Mouse (Mus musculus) Patski (cell line): ENCODE results near the gene Aox1. TPM values are rescaled to one million over a fixed set of nuclear protein-coding genes. Genes with fewer than 3 reads are reported as not detected.
"Not testable (repeated sequence)": the region's sequence is repeated elsewhere in the genome, so short reads cannot be mapped to it uniquely, and the experiment has no call there.

Source experiments
- ATAC-seq: fragments of 100-300 bp; one replicate; pipeline ENCODE4 v1.8.0; 2021
- CTCF ChIA-PET: fragments of 350-600 bp; sonication (Branson Sonifier 250); formaldehyde crosslinking; loops from one replicate; lab custom pipeline; 2022; ENCODE audit warnings: inconsistent platforms; lab: Charles Lee
- POLR2A ChIA-PET: fragments of 350-600 bp; sonication (Branson Sonifier 250); formaldehyde crosslinking; loops from one replicate; lab custom pipeline; 2022; ENCODE audit warnings: antibody characterized with exemption, inconsistent platforms; lab: Charles Lee
- DNase-seq: peaks from one replicate; pipeline ENCODE4 v3.0.0-alpha.2; 2011; ENCODE audit warnings: low read depth, low spot score
- H3K27me3 ChIP-seq: fragments of 371-371 bp; one replicate; pipeline ENCODE4 v1.5.1; 2021
- CTCF ChIP-seq: fragments of 100-300 bp; IDR thresholded peaks from one replicate; pipeline ENCODE4 v1.5.1; 2021
- in situ Hi-C: fragments of 300-500 bp; cut with MboI; formaldehyde crosslinking; loops from 3 replicates; pipeline ENCODE4 v1.11.1; 2018; ENCODE audit warnings: low pct_unique_long_range_greater_than_20kb, mixed read lengths
- polyA plus RNA-seq: library from polyadenylated mRNA; unstranded; gene quantifications from one replicate; pipeline ENCODE4 v1.2.3, GENCODE M21; 2021

Aox1 gene
- polyA plus RNA-seq, 1 experiment from 2014 or later, result 12.8 TPM

DNA sequence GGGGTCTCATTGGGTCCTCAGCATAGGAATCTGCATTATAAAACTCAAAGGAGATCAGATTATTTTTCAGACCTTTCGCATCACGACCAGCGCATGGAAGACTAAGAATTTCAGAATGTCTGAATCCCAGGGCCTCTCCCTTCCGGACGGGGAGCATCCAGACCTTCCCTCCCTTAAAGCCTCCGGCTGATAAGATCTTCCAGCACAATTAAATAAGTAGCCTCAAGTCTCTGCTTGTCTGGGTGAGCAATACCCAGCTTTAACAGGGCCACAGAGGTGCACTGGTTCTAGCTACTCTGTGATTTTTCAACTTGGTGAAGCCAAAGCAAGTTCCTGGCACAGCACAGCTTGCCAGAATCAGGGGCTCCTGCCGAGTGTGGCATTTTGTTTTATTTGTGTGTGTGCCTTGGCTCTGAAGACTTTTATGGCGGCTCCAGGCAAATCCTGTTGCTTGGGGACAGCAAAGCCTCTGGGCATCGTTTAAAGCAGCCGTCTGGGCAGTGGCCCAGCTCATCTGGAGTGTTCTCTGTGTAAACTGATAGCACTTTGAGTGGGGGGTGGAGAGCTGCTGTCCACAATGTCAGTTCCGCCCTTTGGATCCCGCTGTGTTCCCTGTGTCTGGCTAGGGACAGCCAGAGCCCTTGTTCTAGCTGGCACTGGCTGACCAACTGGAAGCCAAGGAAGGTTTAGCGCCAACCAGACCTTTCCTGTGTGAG is 583 bp downstream of the Aox1 start:
- peak; percentile 42 for ATAC-seq
- in situ Hi-C loops, result loop anchor here (5.0 kb wide), 1 partner anchor 603 kb away; no protein-coding TSS in a partner anchor
- no peaks in the 10 kb centered on the region for H3K27me3 ChIP-seq
- no peak for TF ChIP-seq CTCF
- CTCF ChIA-PET, result interaction anchor here (0.9 to 2.3 kb wide), 6 partner anchors 11 to 602 kb away, joined by 3 to 5 read pairs (median 4); partner anchors contain the start of gene Kctd18
- POLR2A ChIA-PET, result interaction anchor here (0.6 kb wide), 1 partner anchor 866 kb away, joined by 6 read pairs; no protein-coding TSS in a partner anchor
- DNase-seq, result peak; percentile 44

DNA sequence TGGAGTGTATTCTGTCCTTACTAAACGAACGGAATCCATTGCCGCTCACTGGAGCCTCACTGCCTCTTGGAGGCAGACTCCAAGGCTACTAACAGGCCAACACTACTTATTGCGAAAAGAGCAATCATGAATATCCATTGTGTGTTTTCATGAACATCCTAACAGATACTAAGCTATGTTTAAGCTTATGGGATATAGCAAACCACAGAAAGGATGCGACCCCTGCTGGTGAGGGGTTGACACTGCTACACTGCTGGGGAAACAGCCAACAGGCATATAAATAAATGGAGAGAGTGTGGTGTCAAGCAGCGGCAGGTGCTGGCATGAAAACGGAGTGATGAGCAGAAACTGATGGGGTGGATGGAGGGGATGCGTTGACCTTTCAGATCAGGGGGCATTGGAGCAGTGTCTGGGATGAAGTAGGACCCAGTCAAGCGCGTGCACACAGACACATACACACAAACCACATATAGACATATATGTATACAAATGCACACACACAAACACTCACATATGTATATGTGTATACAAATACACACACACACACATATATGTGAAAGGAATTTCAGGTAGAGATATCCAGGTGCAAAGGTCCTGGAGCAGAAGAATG is 1.5 kb downstream of the Aox1 start:
- no peaks in the 10 kb centered on the region for H3K27me3 ChIP-seq
- DNase-seq (peak; percentile 41), ATAC-seq (no peak)
- POLR2A ChIA-PET, result interaction anchor here (0.7 kb wide), 1 partner anchor 261 kb away, joined by 3 read pairs; no protein-coding TSS in a partner anchor
- peak; percentile 88 for TF ChIP-seq CTCF
- in situ Hi-C loops, result loop anchor here (5.0 kb wide), 1 partner anchor 604 kb away; no protein-coding TSS in a partner anchor
- CTCF ChIA-PET, result interaction anchor here (0.9 to 2.3 kb wide), 6 partner anchors 11 to 603 kb away, joined by 3 to 5 read pairs (median 4); partner anchors contain the start of gene Kctd18

DNA sequence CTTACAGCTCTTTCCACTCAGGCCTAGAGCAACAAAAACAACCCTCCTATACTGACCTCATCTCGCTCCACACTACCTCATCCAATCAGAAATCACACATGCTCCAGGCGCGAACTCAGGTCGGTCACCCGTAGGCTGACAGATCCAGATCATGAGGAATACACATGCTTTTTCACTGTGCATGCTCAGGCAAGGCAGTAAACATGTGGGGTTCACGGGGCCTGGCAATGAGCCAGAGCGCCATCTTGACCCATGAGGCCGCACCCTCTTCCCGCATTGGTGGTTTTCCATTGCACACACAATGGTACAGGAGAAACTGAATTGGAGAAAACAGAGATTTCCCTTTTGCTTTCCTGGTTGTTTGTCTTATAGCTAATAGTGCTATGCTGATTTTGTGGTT is 7.6 kb downstream of the Aox1 start:
- DNase-seq, ATAC-seq, CTCF ChIA-PET, H3K27me3 ChIP-seq, POLR2A ChIA-PET, in situ Hi-C loops: not testable (repeated sequence)

DNA sequence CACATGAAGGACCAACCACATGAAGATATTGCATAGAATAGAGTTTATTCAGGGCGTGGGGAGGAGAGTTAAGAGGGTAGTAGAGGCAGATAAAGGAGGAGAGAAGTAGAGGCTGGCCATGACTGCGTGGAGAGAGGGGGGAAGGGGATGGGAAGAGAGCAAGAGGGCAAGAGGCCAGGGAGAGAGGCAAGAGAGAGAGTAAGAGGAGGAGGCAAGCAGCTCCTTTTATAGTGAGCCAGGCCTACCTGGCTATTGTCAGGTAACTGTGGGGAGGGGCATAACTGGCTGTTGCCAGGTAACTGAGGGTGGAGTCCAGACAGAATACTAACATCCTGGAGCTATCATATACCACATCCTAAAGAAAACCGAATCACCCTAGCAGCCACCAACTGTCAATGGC is 15.3 kb downstream of the Aox1 start:
- DNase-seq, result no peak
- ChIA-PET CTCF (no interaction called here), POLR2A (no interaction called here)
- TF ChIP-seq CTCF, result no peak
- in situ Hi-C loops, result no loop called here
- no peak for ATAC-seq
- H3K27me3 ChIP-seq, result no peaks in the 10 kb centered on the region

DNA sequence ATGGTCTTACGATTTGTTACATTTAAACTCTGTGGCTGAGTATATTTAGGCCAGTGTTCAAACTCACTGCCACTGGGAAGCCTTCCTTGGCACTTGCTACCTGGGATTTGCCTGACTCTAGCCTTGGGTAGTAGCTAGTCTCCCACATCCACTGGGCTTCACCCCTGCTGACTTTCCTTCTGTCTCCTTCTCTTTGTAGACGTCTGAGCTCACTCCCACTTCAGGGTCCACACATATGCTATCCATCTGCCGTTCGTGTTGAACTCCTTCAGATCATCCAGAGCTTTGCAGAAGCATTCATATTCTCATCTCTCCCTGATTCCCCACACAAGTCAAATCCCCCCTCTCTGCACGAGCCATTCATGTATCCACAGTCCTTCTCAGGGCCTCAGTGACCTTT is 15.8 kb downstream of the Aox1 start:
- ChIA-PET POLR2A (no interaction called here), CTCF (interaction anchor here (2.4 kb wide), 1 partner anchor 12 kb away, joined by 11 read pairs; no protein-coding TSS in a partner anchor)
- in situ Hi-C loops, result no loop called here
- no peak for TF ChIP-seq CTCF
- DNase-seq (no peak), ATAC-seq (no peak)
- no peaks in the 10 kb centered on the region for H3K27me3 ChIP-seq

DNA sequence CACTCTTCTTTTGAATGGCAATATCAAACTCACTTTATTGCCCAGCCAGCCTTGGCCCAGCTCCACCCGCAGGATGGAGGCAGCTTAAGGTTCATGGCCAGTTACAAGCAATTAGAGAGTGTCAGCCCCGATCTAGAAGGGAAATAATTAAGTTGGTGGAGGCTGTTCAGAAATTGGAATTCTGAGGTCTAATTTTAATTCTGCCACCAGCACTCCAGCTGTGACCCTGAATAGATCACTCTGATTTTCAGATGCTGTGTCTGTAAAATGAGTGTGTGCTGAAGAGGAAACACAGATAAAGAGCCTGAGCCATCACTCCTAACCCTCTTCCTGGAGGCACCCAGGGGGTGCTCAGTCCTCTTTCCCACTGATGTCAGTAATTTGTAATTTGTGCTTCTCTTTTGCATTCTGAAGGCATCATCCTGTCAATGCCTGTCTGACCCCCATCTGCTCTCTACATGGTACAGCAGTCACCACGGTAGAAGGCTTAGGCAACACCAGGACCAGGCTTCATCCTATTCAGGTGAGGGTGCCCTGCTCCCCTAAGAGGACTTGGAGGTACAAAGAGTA is 17.1 kb downstream of the Aox1 start:
- ChIA-PET CTCF (interaction anchor here (2.4 kb wide), 1 partner anchor 10 kb away, joined by 11 read pairs; no protein-coding TSS in a partner anchor), POLR2A (interaction anchor here (1.0 kb wide), 1 partner anchor 60 kb away, joined by 3 read pairs; no protein-coding TSS in a partner anchor)
- in situ Hi-C loops, result no loop called here
- no peak for DNase-seq
- no peak for ATAC-seq
- H3K27me3 ChIP-seq, result no peaks in the 10 kb centered on the region
- TF ChIP-seq CTCF, result no peak

DNA sequence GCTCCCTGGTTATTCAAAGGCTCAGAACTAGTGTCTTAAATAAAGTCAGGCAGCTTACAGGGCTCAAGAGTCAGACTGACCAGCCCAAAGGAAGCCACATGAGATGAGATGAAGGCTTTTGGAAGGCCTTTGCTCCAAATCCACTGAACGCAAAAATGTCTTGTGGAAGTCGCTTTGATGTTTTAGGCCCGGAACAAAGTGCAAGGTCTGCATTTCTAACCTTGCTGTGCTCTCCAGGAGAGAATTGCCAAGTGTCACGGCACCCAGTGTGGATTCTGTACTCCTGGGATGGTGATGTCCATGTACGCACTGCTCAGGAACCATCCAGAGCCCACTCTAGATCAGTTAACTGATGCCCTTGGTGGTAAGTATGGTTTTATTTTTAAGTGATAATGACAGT is 19.4 kb downstream of the Aox1 start:
- no peaks in the 10 kb centered on the region for H3K27me3 ChIP-seq
- ChIA-PET POLR2A (no interaction called here), CTCF (no interaction called here)
- no peak for DNase-seq
- TF ChIP-seq CTCF, result no peak
- ATAC-seq, result no peak
- in situ Hi-C loops, result no loop called here

DNA sequence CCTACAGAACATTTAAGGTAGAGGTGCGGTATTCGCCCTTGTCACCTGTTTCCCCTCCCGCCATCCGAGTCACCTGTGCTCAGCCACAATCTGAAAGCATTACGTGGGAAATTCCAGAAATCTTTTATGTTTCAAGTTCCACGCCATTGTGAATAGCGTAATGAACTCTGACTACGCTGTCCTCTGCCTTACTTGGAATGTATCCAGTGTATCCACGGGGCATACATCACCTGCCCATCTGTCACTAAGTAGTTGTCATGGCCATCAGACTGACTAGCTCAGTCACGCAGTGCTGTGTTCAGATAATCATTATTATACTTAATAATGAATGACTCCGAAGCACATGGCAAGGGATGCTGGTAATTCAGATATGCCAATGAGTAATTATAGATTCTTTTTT is 25.9 kb downstream of the Aox1 start:
- DNase-seq (no peak), ATAC-seq (no peak)
- CTCF ChIA-PET, result interaction anchor here (1.0 to 3.4 kb wide), 2 partner anchors 9 to 25 kb away, joined by 3 to 11 read pairs; no protein-coding TSS in a partner anchor
- H3K27me3 ChIP-seq, result no peaks in the 10 kb centered on the region
- POLR2A ChIA-PET, result no interaction called here
- in situ Hi-C loops, result no loop called here
- no peak for TF ChIP-seq CTCF

DNA sequence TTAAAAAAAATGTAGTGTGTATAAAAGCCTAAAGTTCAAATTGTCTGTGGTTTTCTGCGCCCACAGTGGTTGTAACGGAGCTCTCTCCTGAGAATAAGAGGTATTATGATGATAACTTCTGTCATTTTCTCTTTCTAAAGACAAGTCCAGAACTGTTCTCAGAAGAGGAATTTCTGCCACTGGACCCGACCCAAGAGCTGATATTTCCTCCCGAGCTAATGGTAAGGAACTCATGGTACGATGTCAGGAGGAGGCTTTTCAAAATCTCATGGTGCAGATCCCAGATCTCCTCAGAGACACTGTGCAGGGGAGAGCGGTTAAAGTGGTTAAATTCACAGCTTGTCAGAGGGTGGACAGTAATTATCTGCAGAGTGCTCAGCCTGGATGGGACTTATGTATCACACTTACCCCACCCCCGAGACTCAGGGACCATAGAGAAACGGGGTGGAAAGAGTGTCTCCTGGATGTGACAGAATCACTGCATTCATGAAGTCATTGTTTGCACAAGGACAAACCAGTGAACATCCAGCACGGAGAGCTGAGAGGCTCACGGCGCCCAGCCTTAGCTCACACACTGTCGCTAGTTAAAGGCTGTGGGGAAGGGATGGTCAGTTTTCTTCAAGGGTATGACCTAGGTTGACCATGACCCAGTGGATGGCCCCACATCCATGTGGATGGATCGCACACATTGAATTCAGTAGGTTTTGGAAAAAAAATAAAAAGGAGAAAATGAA is 26.5 kb downstream of the Aox1 start:
- DNase-seq (no peak), ATAC-seq (no peak)
- CTCF ChIA-PET, result interaction anchor here (1.0 to 3.4 kb wide), 2 partner anchors 10 to 24 kb away, joined by 3 to 11 read pairs; no protein-coding TSS in a partner anchor
- POLR2A ChIA-PET, result no interaction called here
- H3K27me3 ChIP-seq, result no peaks in the 10 kb centered on the region
- no peak for TF ChIP-seq CTCF
- in situ Hi-C loops, result no loop called here

DNA sequence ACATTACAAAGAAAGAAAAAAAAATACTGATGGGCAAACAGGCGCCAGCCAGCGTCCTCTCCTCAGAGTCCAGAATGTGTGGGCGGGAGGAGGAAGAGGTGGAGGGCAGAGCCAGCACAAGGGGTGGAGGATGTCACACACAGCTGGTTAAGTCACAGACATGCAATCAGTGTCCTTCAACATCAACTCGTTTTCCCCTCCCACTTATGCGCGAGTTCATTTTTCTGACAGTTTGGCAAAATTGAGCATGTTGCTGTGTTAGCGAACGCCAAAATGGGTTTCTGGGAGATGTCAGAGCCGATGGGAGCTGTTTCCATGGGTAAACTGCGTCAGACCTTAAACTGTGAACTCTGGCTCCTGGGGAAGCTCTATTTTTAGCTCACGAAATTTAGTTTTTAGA is 27.2 kb downstream of the Aox1 start:
- POLR2A ChIA-PET, result no interaction called here
- no peak for ATAC-seq
- CTCF ChIA-PET, result interaction anchor here (2.2 to 3.4 kb wide), 2 partner anchors 10 to 13 kb away, joined by 6 to 11 read pairs; no protein-coding TSS in a partner anchor
- TF ChIP-seq CTCF, result no peak
- no peak for DNase-seq
- in situ Hi-C loops, result no loop called here
- H3K27me3 ChIP-seq, result no peaks in the 10 kb centered on the region
